ENCODE assay signal across 9 mouse cellular contexts in the genomic region with DNA sequence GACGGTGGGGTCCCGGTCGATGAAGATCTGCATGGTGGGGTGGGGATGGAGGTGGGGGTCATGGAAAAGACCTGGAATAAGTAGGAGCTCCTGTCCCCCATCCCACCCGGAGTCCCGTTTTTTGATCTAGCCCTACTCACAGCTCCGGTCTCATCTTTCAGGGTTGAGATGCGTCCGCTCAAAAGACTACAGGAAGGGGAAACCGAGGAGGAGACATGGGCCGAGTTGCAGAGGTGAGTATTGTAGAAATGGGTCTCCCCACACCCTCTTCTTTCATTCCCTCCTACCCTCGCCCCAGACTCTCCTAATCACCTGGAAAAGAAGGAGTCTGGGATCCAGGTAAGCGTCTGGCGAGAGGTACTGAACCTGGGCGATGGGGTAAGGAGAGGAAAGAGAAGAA. TPM values are rescaled to one million over a fixed set of nuclear protein-coding genes. Genes with fewer than 3 reads are reported as not detected.
A peak's percentile ranks its signal among the peaks of the same experiment; 100 is the strongest.
DNase-seq lines count a peak whose midpoint lies in the region; ATAC-seq lines count a peak whose summit lies in the region.
"Had no signal": no experiment of that assay in that cellular context is flagged by ENCODE, and none has a peak within 500 bp of the region (broad histone marks: within the 10 kb centered on the region; RNA-seq: fewer than 3 reads in every experiment).

No protein-coding gene starts in this region.

- H3K9ac ChIP-seq in kidney, embryonic 15.5 days, result peak overlapping the region; percentile 59
- peak overlapping the region; percentile 72 for H3K9ac ChIP-seq in hindbrain, embryonic 14.5 days
- peak overlapping the region; percentile 60 for H3K9ac ChIP-seq in midbrain, embryonic 14.5 days (replicated peaks; ENCODE audit: low read length)

- H3K4me3 ChIP-seq in kidney, embryonic 15.5 days (replicated peaks), result peak overlapping the region; percentile 79
- H3K4me3 ChIP-seq in hindbrain, embryonic 14.5 days (replicated peaks; ENCODE audit: low read length), result peak overlapping the region; percentile 68
- H3K4me3 ChIP-seq in midbrain, embryonic 14.5 days (replicated peaks; ENCODE audit: low read depth, low read length), result peak overlapping the region; percentile 69

- H3K36me3 ChIP-seq in kidney, embryonic 15.5 days, result peaks cover 30% of the 10 kb centered on the region
- H3K36me3 ChIP-seq in hindbrain, embryonic 14.5 days (replicated peaks; ENCODE audit: control insufficient read depth, insufficient read depth), result peaks cover 22% of the 10 kb centered on the region
- peaks cover 30% of the 10 kb centered on the region for H3K36me3 ChIP-seq in midbrain, embryonic 14.5 days (ENCODE audit: control insufficient read depth, insufficient read depth, low read length)

- peaks cover 10% of the 10 kb centered on the region; the same call in 1 of the 2 replicates for H3K27me3 ChIP-seq in kidney, embryonic 15.5 days
- H3K27me3 ChIP-seq in hindbrain, embryonic 14.5 days (ENCODE audit: control insufficient read depth, insufficient read depth, low read length), result peaks cover 27% of the 10 kb centered on the region
- peaks cover 22% of the 10 kb centered on the region for H3K27me3 ChIP-seq in midbrain, embryonic 14.5 days (ENCODE audit: control insufficient read depth, insufficient read depth, low read length)

- H3K4me1 ChIP-seq in kidney, embryonic 15.5 days, result peaks cover 35% of the 10 kb centered on the region
- H3K4me1 ChIP-seq in hindbrain, embryonic 14.5 days (replicated peaks; ENCODE audit: control insufficient read depth, insufficient read depth, low read length), result peaks cover 14% of the 10 kb centered on the region; the same call in 1 of the 2 replicates
- peaks cover 15% of the 10 kb centered on the region for H3K4me1 ChIP-seq in midbrain, embryonic 14.5 days (ENCODE audit: control insufficient read depth, insufficient read depth, low read length)

- WGBS in kidney, embryonic 15.5 days, result 8% methylated on average over 14 of the region's 14 CpGs
- WGBS in hindbrain, embryonic 14.5 days, result 6% methylated on average over 14 of the region's 14 CpGs
- WGBS in midbrain, embryonic 14.5 days, result 5% methylated on average over 14 of the region's 14 CpGs

- no peak for DNase-seq in kidney, postnatal 4 days
- DNase-seq in c-Kit-negative CD71-positive TER-119-positive erythroid progenitor cells, embryonic 14.5 days (ENCODE audit: low read depth, low spot score), result peak; percentile 32
- no peak for DNase-seq in hindbrain, embryonic 14.5 days (ENCODE audit: low spot score)
- no peak for DNase-seq in midbrain, embryonic 14.5 days
- no peak for DNase-seq in B cell, adult 2 months
- DNase-seq in layer of hippocampus, adult 9-11 months, result no peak

- peak overlapping the region; percentile 59; the same call in 1 of the 2 replicates for H3K27ac ChIP-seq in kidney, embryonic 15.5 days
- H3K27ac ChIP-seq in hindbrain, embryonic 14.5 days, result peak overlapping the region; percentile 58
- peak overlapping the region; percentile 72 for H3K27ac ChIP-seq in midbrain, embryonic 14.5 days (replicated peaks; ENCODE audit: low read depth, low read length)

- H3K4me2 ChIP-seq in kidney, embryonic 15.5 days, result peak overlapping the region; percentile 80
- peak overlapping the region; percentile 71 for H3K4me2 ChIP-seq in hindbrain, embryonic 14.5 days (replicated peaks)
- peak overlapping the region; percentile 54 for H3K4me2 ChIP-seq in midbrain, embryonic 14.5 days (ENCODE audit: low read length)

- no peak for ATAC-seq in kidney, embryonic 15.5 days (replicated peaks; ENCODE audit: low FRiP score)
- ATAC-seq in hindbrain, embryonic 14.5 days (ENCODE audit: low FRiP score), result no peak
- ATAC-seq in midbrain, embryonic 14.5 days (ENCODE audit: low FRiP score, low TSS enrichment), result no peak
- no peak for ATAC-seq in granulocyte monocyte progenitor cell, adult 5-6 weeks (replicated peaks; ENCODE audit: poor library complexity, severe bottlenecking)

- H3K9me3 ChIP-seq in kidney, embryonic 15.5 days (replicated peaks), result no peaks in the 10 kb centered on the region
- H3K9me3 ChIP-seq in hindbrain, embryonic 14.5 days (ENCODE audit: control insufficient read depth, low read length), result no peaks in the 10 kb centered on the region
- no peaks in the 10 kb centered on the region for H3K9me3 ChIP-seq in midbrain, embryonic 14.5 days (ENCODE audit: control insufficient read depth, low read length)

RNA-seq across cellular contexts. Expression of a gene that starts 0.6 kb away (rescaled TPM):
- polyA plus RNA-seq in kidney, embryonic 15.5 days (2015; fragmentation: Nextera tagmentation; extraction: Ambion mirVana), result 43.6 and 53.1 TPM in 2 replicates
- polyA plus RNA-seq in hindbrain, embryonic 14.5 days (2014; fragmentation: Nextera tagmentation; extraction: Ambion mirVana), result 30.6 and 34.6 TPM in 2 replicates
- 50.4 and 52.5 TPM in 2 replicates for polyA plus RNA-seq in midbrain, embryonic 14.5 days (2014; fragmentation: Nextera tagmentation; extraction: Ambion mirVana)
- total RNA-seq in granulocyte monocyte progenitor cell, adult 5-6 weeks (2014; fragmentation: Nextera tagmentation), result 23.6 and 31.1 TPM in 2 replicates
- total RNA-seq in granulocyte monocyte progenitor cell, adult 5-6 weeks (2017), result 13.9 and 18.8 TPM in 2 replicates

RNA-seq across cellular contexts. Expression of a gene that starts 2.0 kb away (rescaled TPM):
- 1.9 TPM in 1 of 2 replicates, not detected in the other for polyA plus RNA-seq in kidney, embryonic 15.5 days (2015; fragmentation: Nextera tagmentation; extraction: Ambion mirVana)
- not detected in 2 replicates for polyA plus RNA-seq in hindbrain, embryonic 14.5 days (2014; fragmentation: Nextera tagmentation; extraction: Ambion mirVana)
- polyA plus RNA-seq in midbrain, embryonic 14.5 days (2014; fragmentation: Nextera tagmentation; extraction: Ambion mirVana), result not detected in 2 replicates
- total RNA-seq in granulocyte monocyte progenitor cell, adult 5-6 weeks (2014; fragmentation: Nextera tagmentation), result not detected in 2 replicates
- total RNA-seq in granulocyte monocyte progenitor cell, adult 5-6 weeks (2017), result 1.5 TPM in 1 of 2 replicates, not detected in the other
- total RNA-seq: gastrocnemius, postnatal 10 days had no signal

RNA-seq across cellular contexts. Expression of a gene that starts 17.8 kb away (rescaled TPM):
- polyA plus RNA-seq in kidney, embryonic 15.5 days (2015; fragmentation: Nextera tagmentation; extraction: Ambion mirVana), result 31.0 and 41.7 TPM in 2 replicates
- 10.4 TPM in 2 replicates for polyA plus RNA-seq in hindbrain, embryonic 14.5 days (2014; fragmentation: Nextera tagmentation; extraction: Ambion mirVana)
- 6.4 and 7.4 TPM in 2 replicates for polyA plus RNA-seq in midbrain, embryonic 14.5 days (2014; fragmentation: Nextera tagmentation; extraction: Ambion mirVana)
- not detected in 2 replicates for total RNA-seq in granulocyte monocyte progenitor cell, adult 5-6 weeks (2014; fragmentation: Nextera tagmentation)
- not detected in 2 replicates for total RNA-seq in granulocyte monocyte progenitor cell, adult 5-6 weeks (2017)
